Mouse (Mus musculus) lung, embryonic 16.5 days (tissue): Measurements from ENCODE around the gene Camsap1. TPM values are rescaled to one million over a fixed set of nuclear protein-coding genes. Genes with fewer than 3 reads are reported as not detected.

ENCODE experiments used
- ATAC-seq: fragments of 200-750 bp; cut with Nextera tagmentation; 2 replicates; pipeline ENCODE4 v1.8.0; 2017; ENCODE audit warnings: low read depth, mild to moderate bottlenecking, moderate library complexity
- H3K27ac ChIP-seq: fragments of 300-500 bp; sonication (generic); 2 replicates; pipeline ENCODE4 v1.5.1; 2014; ENCODE audit warnings: mild to moderate bottlenecking, control low read depth, low read length
- H3K27me3 ChIP-seq: fragments of 300-500 bp; sonication (generic); 2 replicates; pipeline ENCODE4 v1.6.1; 2014; ENCODE audit warnings: low read depth, low read length, mixed read lengths; ENCODE audit not compliant: control insufficient read depth, insufficient read depth
- H3K36me3 ChIP-seq: fragments of 300-500 bp; sonication (generic); 2 replicates; pipeline ENCODE4 v1.6.1; 2014; ENCODE audit warnings: low read length; ENCODE audit not compliant: control insufficient read depth, insufficient read depth
- H3K4me1 ChIP-seq: fragments of 300-500 bp; sonication (generic); replicated peaks from 2 replicates; pipeline ENCODE4 v1.6.1; 2014; ENCODE audit warnings: low read length, mixed read lengths; ENCODE audit not compliant: control insufficient read depth, insufficient read depth
- H3K4me2 ChIP-seq: fragments of 300-500 bp; sonication (generic); 2 replicates; pipeline ENCODE4 v1.6.1; 2014; ENCODE audit warnings: low read depth, low read length, control low read depth
- H3K4me3 ChIP-seq: fragments of 300-500 bp; sonication (generic); 2 replicates; pipeline ENCODE4 v1.5.1; 2014; ENCODE audit warnings: mild to moderate bottlenecking, low read length, control low read depth
- H3K9ac ChIP-seq: fragments of 300-500 bp; sonication (generic); 2 replicates; pipeline ENCODE4 v1.6.1; 2014; ENCODE audit warnings: low read length, control low read depth
- H3K9me3 ChIP-seq: fragments of 300-500 bp; sonication (generic); 2 replicates; pipeline ENCODE4 v1.6.1; 2016; ENCODE audit warnings: low read length; ENCODE audit not compliant: control insufficient read depth
- WGBS: fragments of 180-500 bp; shearing (Covaris S2); extraction: QIAGEN DNeasy Blood & Tissue Kit; methylation state at CpG from one replicate; pipeline ENCODE4 v1.1.7; 2014; 5-methylcytosine and 5-hydroxymethylcytosine counted together
- polyA plus RNA-seq: library from polyadenylated mRNA; unstranded; fragments of >200 nt; fragmentation: Nextera tagmentation; extraction: Ambion mirVana; gene quantifications from 2 replicates; pipeline ENCODE4 v1.2.1, GENCODE M21; 2015

The Camsap1 gene
- polyA plus RNA-seq, 1 experiment from 2014 or later, result 5.6 TPM

GRCm38 (mm10) chr2:25986601-25987000 is 3.5 kb upstream of the Camsap1 start:
- H3K27ac ChIP-seq, result no peak overlapping the region
- no peak for ATAC-seq
- WGBS, result 65% methylated on average over 5 of the region's 5 CpGs
- H3K4me1 ChIP-seq, result peaks cover 10% of the 10 kb centered on the region
- H3K4me3 ChIP-seq, result no peak overlapping the region
- H3K36me3 ChIP-seq, result no peaks in the 10 kb centered on the region
- H3K27me3 ChIP-seq, result no peaks in the 10 kb centered on the region
- no peak overlapping the region for H3K4me2 ChIP-seq
- H3K9ac ChIP-seq, result no peak overlapping the region
- H3K9me3 ChIP-seq, result no peaks in the 10 kb centered on the region

GRCm38 (mm10) chr2:25982426-25983091 is 523 bp downstream of the Camsap1 start:
- under 1% methylated on average over 51 of the region's 76 CpGs for WGBS
- Histone ChIP-seq H3K4me2 (peak overlapping the region; percentile 87), H3K4me1 (peaks cover 41% of the 10 kb centered on the region), H3K9me3 (no peaks in the 10 kb centered on the region), H3K27me3 (no peaks in the 10 kb centered on the region), H3K27ac (peak overlapping the region; percentile 77), H3K9ac (peak overlapping the region; percentile 96), H3K4me3 (peak overlapping the region; percentile 88), H3K36me3 (no peaks in the 10 kb centered on the region)
- peak; percentile 13 for ATAC-seq

GRCm38 (mm10) chr2:25982052-25982425 is 1.0 kb downstream of the Camsap1 start:
- H3K36me3 ChIP-seq, result no peaks in the 10 kb centered on the region
- no peak overlapping the region for H3K27ac ChIP-seq
- peak overlapping the region; percentile 88 for H3K4me3 ChIP-seq
- no peak for ATAC-seq
- H3K27me3 ChIP-seq, result no peaks in the 10 kb centered on the region
- under 1% methylated on average over 16 of the region's 16 CpGs for WGBS
- peaks cover 41% of the 10 kb centered on the region for H3K4me1 ChIP-seq
- peak overlapping the region; percentile 96 for H3K9ac ChIP-seq
- peak overlapping the region; percentile 87 for H3K4me2 ChIP-seq
- no peaks in the 10 kb centered on the region for H3K9me3 ChIP-seq

- WGBS, result 65% methylated on average over 4 of the region's 4 CpGs
- ATAC-seq, result no peak
- no peak overlapping the region for H3K27ac ChIP-seq
- no peaks in the 10 kb centered on the region for H3K9me3 ChIP-seq
- H3K4me1 ChIP-seq, result peaks cover 38% of the 10 kb centered on the region
- no peak overlapping the region for H3K9ac ChIP-seq
- no peaks in the 10 kb centered on the region for H3K36me3 ChIP-seq
- no peak overlapping the region for H3K4me3 ChIP-seq
- no peaks in the 10 kb centered on the region for H3K27me3 ChIP-seq
- H3K4me2 ChIP-seq, result no peak overlapping the region
These were observed 4.1 kb downstream of the Camsap1 start for GRCm38 (mm10) chr2:25978997-25979396.

- H3K27ac ChIP-seq, result no peak overlapping the region
- H3K4me3 ChIP-seq, result no peak overlapping the region
- WGBS, result 40% methylated on average over 7 of the region's 7 CpGs
These were observed 5.4 kb downstream of the Camsap1 start for GRCm38 (mm10) chr2:25977587-25978239.

GRCm38 (mm10) chr2:25975141-25975770 is 7.8 kb downstream of the Camsap1 start:
- no peaks in the 10 kb centered on the region for H3K27me3 ChIP-seq
- H3K36me3 ChIP-seq, result no peaks in the 10 kb centered on the region
- no peak for ATAC-seq
- no peak overlapping the region for H3K9ac ChIP-seq
- H3K27ac ChIP-seq, result no peak overlapping the region
- WGBS, result 83% methylated on average over 4 of the region's 4 CpGs
- H3K9me3 ChIP-seq, result no peaks in the 10 kb centered on the region
- no peak overlapping the region for H3K4me3 ChIP-seq
- H3K4me2 ChIP-seq, result no peak overlapping the region
- peaks cover 27% of the 10 kb centered on the region for H3K4me1 ChIP-seq

More at GRCm38 (mm10) chr2:25977587-25978239, 5.4 kb downstream of the Camsap1 start:
- H3K36me3 ChIP-seq, result no peaks in the 10 kb centered on the region
- H3K9me3 ChIP-seq, result no peaks in the 10 kb centered on the region
- peaks cover 36% of the 10 kb centered on the region for H3K4me1 ChIP-seq
- no peaks in the 10 kb centered on the region for H3K27me3 ChIP-seq
- no peak for ATAC-seq
- H3K9ac ChIP-seq, result no peak overlapping the region
- H3K4me2 ChIP-seq, result no peak overlapping the region

- ATAC-seq, result no peak
These were observed 12.7 kb downstream of the Camsap1 start for GRCm38 (mm10) chr2:25970426-25970825.

GRCm38 (mm10) chr2:25969319-25969718 is 13.8 kb downstream of the Camsap1 start:
- no peak overlapping the region for H3K4me2 ChIP-seq
- H3K4me3 ChIP-seq, result no peak overlapping the region
- H3K9ac ChIP-seq, result no peak overlapping the region
- no peak overlapping the region; the same call in 1 of the 2 replicates for H3K27ac ChIP-seq
- ATAC-seq, result peak; percentile 61; the same call in 1 of the 2 replicates
- 61% methylated on average over 4 of the region's 4 CpGs for WGBS
- H3K9me3 ChIP-seq, result no peaks in the 10 kb centered on the region
- H3K36me3 ChIP-seq, result peaks cover 17% of the 10 kb centered on the region
- H3K27me3 ChIP-seq, result no peaks in the 10 kb centered on the region
- peaks cover 9% of the 10 kb centered on the region for H3K4me1 ChIP-seq

More at GRCm38 (mm10) chr2:25970426-25970825, 12.7 kb downstream of the Camsap1 start:
- Histone ChIP-seq H3K4me2 (no peak overlapping the region), H3K4me3 (no peak overlapping the region), H3K4me1 (peaks cover 9% of the 10 kb centered on the region), H3K27ac (no peak overlapping the region), H3K9me3 (no peaks in the 10 kb centered on the region), H3K27me3 (no peaks in the 10 kb centered on the region), H3K36me3 (peaks cover 8% of the 10 kb centered on the region), H3K9ac (no peak overlapping the region)
- WGBS, result 57% methylated on average over 2 of the region's 2 CpGs

- no peak overlapping the region for H3K4me2 ChIP-seq
- ATAC-seq, result no peak
- WGBS, result 91% methylated on average over 3 of the region's 3 CpGs
- no peak overlapping the region for H3K27ac ChIP-seq
- H3K4me1 ChIP-seq, result no peaks in the 10 kb centered on the region
- no peaks in the 10 kb centered on the region for H3K9me3 ChIP-seq
- H3K27me3 ChIP-seq, result no peaks in the 10 kb centered on the region
- no peak overlapping the region for H3K4me3 ChIP-seq
- no peak overlapping the region for H3K9ac ChIP-seq
- H3K36me3 ChIP-seq, result peaks cover 15% of the 10 kb centered on the region
These were observed 33.8 kb downstream of the Camsap1 start for GRCm38 (mm10) chr2:25949291-25949690.
